Mouse (Mus musculus): Measurements from ENCODE around the gene Gk5.

- TF ChIP-seq CTCF (IDR thresholded peaks at IDR 0.05; ENCODE audit: low read depth) (no peak), EP300 (IDR thresholded peaks at IDR 0.05; ENCODE audit: low read depth) (no peak)
These were observed 24.8 kb upstream of the Gk5 start for GRCm38 (mm10) chr9:96094341-96094740.
